Mouse (Mus musculus) liver, adult 2 months (tissue): Measurements from ENCODE around the gene Vmp1. TPM values are rescaled to one million over a fixed set of nuclear protein-coding genes. Genes with fewer than 3 reads are reported as not detected.

Experiments used
- DNase-seq: peaks from one replicate; pipeline ENCODE4 v3.0.0-alpha.2; 2011; ENCODE audit warnings: low read depth, low spot score; ENCODE audit errors: extremely low read depth
- H3K27ac ChIP-seq: fragments of 200-500 bp; replicated peaks from 2 replicates; pipeline ENCODE4 v1.5.1; 2012; ENCODE audit warnings: low read depth, mild to moderate bottlenecking, control low read depth, inconsistent platforms, low read length; ENCODE audit not compliant: insufficient read depth
- H3K27me3 ChIP-seq: fragments of 200-500 bp; 2 replicates; pipeline ENCODE4 v1.6.1; 2012; ENCODE audit warnings: mild to moderate bottlenecking, moderate library complexity, low read length, inconsistent platforms; ENCODE audit not compliant: control insufficient read depth, insufficient read depth
- H3K36me3 ChIP-seq: fragments of 200-500 bp; 2 replicates; pipeline ENCODE4 v1.6.1; 2012; ENCODE audit warnings: low read length, inconsistent platforms; ENCODE audit not compliant: control insufficient read depth, insufficient read depth
- H3K4me1 ChIP-seq: fragments of 200-500 bp; 2 replicates; pipeline ENCODE4 v1.6.1; 2011; ENCODE audit warnings: low read length; ENCODE audit not compliant: control insufficient read depth, insufficient read depth
- H3K4me3 ChIP-seq: fragments of 200-500 bp; 2 replicates; pipeline ENCODE4 v1.5.1; 2011; ENCODE audit warnings: low read depth, mild to moderate bottlenecking, control low read depth, low read length, moderate library complexity; ENCODE audit not compliant: insufficient read depth
- H3K79me2 ChIP-seq: fragments of 200-500 bp; 2 replicates; pipeline ENCODE4 v1.6.1; 2012; ENCODE audit warnings: inconsistent platforms, mild to moderate bottlenecking, low read length, moderate library complexity; ENCODE audit not compliant: control insufficient read depth, insufficient read depth
- H3K9ac ChIP-seq: fragments of 200-500 bp; 2 replicates; pipeline ENCODE4 v1.6.1; 2012; ENCODE audit warnings: low read depth, mild to moderate bottlenecking, control low read depth, inconsistent platforms, low read length
- CTCF ChIP-seq: fragments of 200-500 bp; IDR thresholded peaks from 2 replicates; pipeline ENCODE4 v1.5.1; 2011; ENCODE audit warnings: low read depth, low read length, control low read depth
- POLR2A ChIP-seq: fragments of 200-500 bp; IDR thresholded peaks from 2 replicates; pipeline ENCODE4 v1.6.1; 2011; ENCODE audit warnings: low read length, control low read depth; ENCODE audit not compliant: insufficient read depth; ENCODE audit errors: extremely low read depth
- WGBS: fragments of 180-500 bp; shearing (Covaris S2); methylation state at CpG from one replicate; pipeline ENCODE4 v1.1.7; 2018; 5-methylcytosine and 5-hydroxymethylcytosine counted together
- polyA plus RNA-seq: library from polyadenylated mRNA; depleted of rRNA; stranded (reverse); fragments of >200 nt; gene quantifications from 2 replicates; pipeline ENCODE4 v1.2.3, GENCODE M21; 2012
- total RNA-seq: library from RNA; depleted of rRNA; stranded (reverse); fragments of >200 nt; gene quantifications from 2 replicates; pipeline ENCODE4 v1.2.3, GENCODE M21; 2014

Gene Vmp1
- total and polyA plus RNA-seq, 2 experiments = 37.8 to 93.6 TPM

GRCm38 (mm10) chr11:86603719-86604118 is 79.9 kb downstream of the Vmp1 start:
- 33% methylated on average over 1 of the region's 1 CpGs for WGBS
- Histone ChIP-seq H3K4me3 (no peak overlapping the region), H3K9ac (no peak overlapping the region), H3K36me3 (peaks cover 15% of the 10 kb centered on the region), H3K27me3 (no peaks in the 10 kb centered on the region), H3K4me1 (peaks cover 10% of the 10 kb centered on the region), H3K27ac (peak overlapping the region; percentile 94), H3K79me2 (no peaks in the 10 kb centered on the region; the same call in 1 of the 2 replicates)
- TF ChIP-seq CTCF = no peak
- no peak for TF ChIP-seq POLR2A
- DNase-seq = peak; percentile 89

GRCm38 (mm10) chr11:86602116-86602515 is 81.5 kb downstream of the Vmp1 start:
- TF ChIP-seq CTCF (no peak), POLR2A (no peak)
- 91% methylated on average over 3 of the region's 3 CpGs for WGBS

DNA sequence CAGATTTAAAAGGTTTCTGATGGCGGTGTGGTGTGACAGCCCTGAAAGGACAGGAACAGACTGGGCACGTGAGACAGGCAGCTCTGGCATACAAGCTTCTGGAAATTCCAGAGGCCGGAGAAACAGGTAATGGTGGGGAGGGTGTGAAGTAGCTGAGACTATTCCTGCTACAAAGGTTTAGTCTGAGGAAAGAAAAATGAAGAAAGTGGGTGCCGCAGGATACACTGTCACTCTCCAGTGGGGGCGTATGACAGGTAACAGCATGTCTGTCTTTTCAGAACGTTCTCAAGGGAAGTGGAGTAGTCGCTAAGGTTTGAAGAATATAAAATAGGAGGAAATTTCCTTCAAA is 83.5 kb downstream of the Vmp1 start:
- DNase-seq = no peak
- 0 out of 2 replicates have a peak, but pooled peaks cover 2% of the 10 kb centered on the region for H3K36me3 ChIP-seq
- no peak overlapping the region for H3K9ac ChIP-seq
- no peak overlapping the region; the same call in 1 of the 2 replicates for H3K27ac ChIP-seq
- H3K27me3 ChIP-seq = no peaks in the 10 kb centered on the region
- WGBS = 95% methylated on average over 7 of the region's 7 CpGs
- H3K4me1 ChIP-seq = peaks cover 21% of the 10 kb centered on the region
- no peak overlapping the region for H3K4me3 ChIP-seq
- TF ChIP-seq POLR2A (no peak), CTCF (no peak)
- no peaks in the 10 kb centered on the region; the same call in 1 of the 2 replicates for H3K79me2 ChIP-seq

More at GRCm38 (mm10) chr11:86602116-86602515, 81.5 kb downstream of the Vmp1 start:
- DNase-seq = no peak
- no peaks in the 10 kb centered on the region for H3K27me3 ChIP-seq
- H3K36me3 ChIP-seq = peaks cover 8% of the 10 kb centered on the region
- H3K79me2 ChIP-seq = no peaks in the 10 kb centered on the region; the same call in 1 of the 2 replicates
- H3K27ac ChIP-seq = no peak overlapping the region
- H3K9ac ChIP-seq = no peak overlapping the region
- no peak overlapping the region for H3K4me3 ChIP-seq
- H3K4me1 ChIP-seq = peaks cover 13% of the 10 kb centered on the region

- TF ChIP-seq CTCF (no peak), POLR2A (no peak)
- Histone ChIP-seq H3K79me2 (no peaks in the 10 kb centered on the region; the same call in 1 of the 2 replicates), H3K4me3 (no peak overlapping the region), H3K4me1 (peaks cover 18% of the 10 kb centered on the region), H3K27ac (peak overlapping the region; percentile 47), H3K9ac (no peak overlapping the region), H3K36me3 (no peaks in the 10 kb centered on the region), H3K27me3 (no peaks in the 10 kb centered on the region)
- no peak for DNase-seq
- WGBS = 62% methylated on average over 4 of the region's 4 CpGs
Measured at GRCm38 (mm10) chr11:86599378-86600208, 84.0 kb downstream of the Vmp1 start.

GRCm38 (mm10) chr11:86598572-86598971 is 85.1 kb downstream of the Vmp1 start:
- no peaks in the 10 kb centered on the region for H3K27me3 ChIP-seq
- peaks cover 13% of the 10 kb centered on the region for H3K4me1 ChIP-seq
- TF ChIP-seq CTCF (no peak), POLR2A (no peak)
- no peak overlapping the region for H3K4me3 ChIP-seq
- peaks cover 5% of the 10 kb centered on the region; the same call in 1 of the 2 replicates for H3K36me3 ChIP-seq
- H3K9ac ChIP-seq = no peak overlapping the region
- no peaks in the 10 kb centered on the region; the same call in 1 of the 2 replicates for H3K79me2 ChIP-seq
- peak; percentile 58 for DNase-seq
- H3K27ac ChIP-seq = peak overlapping the region; percentile 63
- 85% methylated on average over 1 of the region's 1 CpGs for WGBS

DNA sequence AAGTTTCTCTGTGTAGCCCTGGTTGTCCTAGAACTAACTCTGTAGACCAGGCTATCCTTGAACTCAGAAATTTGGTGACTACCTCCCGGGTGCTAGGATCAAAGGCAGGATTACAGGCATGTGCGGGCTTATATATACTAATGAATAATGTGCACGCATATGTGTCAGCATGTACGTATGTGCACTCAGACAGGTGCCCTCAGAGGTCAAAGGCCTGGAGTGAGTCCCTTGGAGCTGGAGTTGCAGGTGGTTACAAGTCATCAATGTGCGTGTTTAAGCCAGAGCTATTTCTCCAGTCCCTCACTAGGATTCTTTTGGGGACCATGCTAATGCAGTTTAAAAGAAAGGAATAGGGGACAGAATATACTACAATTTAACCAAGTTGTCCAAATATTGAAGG is 85.5 kb downstream of the Vmp1 start:
- H3K79me2 ChIP-seq = no peaks in the 10 kb centered on the region; the same call in 1 of the 2 replicates
- H3K27me3 ChIP-seq = no peaks in the 10 kb centered on the region
- H3K4me3 ChIP-seq = no peak overlapping the region
- H3K4me1 ChIP-seq = peaks cover 11% of the 10 kb centered on the region
- no peak overlapping the region for H3K9ac ChIP-seq
- 84% methylated on average over 5 of the region's 5 CpGs for WGBS
- peaks cover 6% of the 10 kb centered on the region; the same call in 1 of the 2 replicates for H3K36me3 ChIP-seq
- TF ChIP-seq CTCF = no peak
- no peak for TF ChIP-seq POLR2A
- DNase-seq = no peak
- H3K27ac ChIP-seq = peak overlapping the region; percentile 37; the same call in 1 of the 2 replicates
